Mouse (Mus musculus) T-helper 2 cell (primary cell): Measurements from ENCODE around the gene Vegfc.

Source experiments
- in situ Hi-C: fragments of 300-600 bp; cut with MboI, MseI; formaldehyde crosslinking; loops from one replicate; pipeline ENCODE4 v1.15.1; 2025; ENCODE audit warnings: high pct_unique_total_duplicates

Gene Vegfc

GRCm38 (mm10) chr8:54077271-54078120 is at the start of gene Vegfc:
TSS of gene Vegfc (plus strand) at chr8:54077606.
- in situ Hi-C loops: no loop called here

DNA sequence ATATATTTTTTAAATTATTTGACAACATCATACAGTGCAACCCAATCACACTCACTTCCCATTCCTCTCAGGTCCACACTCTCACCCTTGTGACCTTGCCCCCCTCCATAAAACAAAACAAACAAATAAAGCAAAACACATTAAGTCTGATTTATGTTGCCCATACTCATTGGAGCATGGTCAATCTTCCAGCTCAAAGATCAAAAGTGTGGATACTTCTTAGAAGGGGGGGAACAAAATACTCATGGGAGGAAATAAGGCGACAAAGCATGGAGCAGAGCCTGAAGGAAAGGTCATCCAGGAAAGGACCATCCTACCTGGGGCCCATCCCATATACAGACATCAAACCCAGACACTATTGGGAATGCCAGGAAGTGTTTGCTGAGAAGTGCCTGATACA is 42.8 kb upstream of the Vegfc start:
- in situ Hi-C loops: loop anchor here (25.0 kb wide), 2 partner anchors 453 to 1078 kb away; no protein-coding TSS in a partner anchor

DNA sequence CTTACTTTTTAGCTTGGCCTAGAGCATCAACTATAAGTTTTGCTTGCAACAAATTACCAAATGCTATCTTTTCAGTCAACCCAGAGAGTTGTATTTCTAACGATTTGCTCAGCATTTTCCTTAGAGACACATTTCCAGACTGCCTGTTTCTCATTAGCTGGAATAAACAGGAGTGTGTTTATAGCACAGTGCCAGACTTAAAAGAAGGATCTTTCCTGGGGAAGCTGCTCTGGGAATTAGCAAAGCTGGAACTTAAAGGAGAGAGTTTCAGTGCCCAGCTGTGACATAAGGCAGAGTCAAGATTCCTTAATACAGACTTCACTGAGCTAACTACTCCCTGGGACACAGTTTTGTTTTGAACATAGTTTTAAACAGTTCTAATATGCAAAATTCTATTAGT is 34.8 kb upstream of the Vegfc start:
- in situ Hi-C loops: loop anchor here (25.0 kb wide), 2 partner anchors 445 to 1070 kb away; no protein-coding TSS in a partner anchor

- in situ Hi-C loops: loop anchor here (25.0 kb wide), 2 partner anchors 444 to 1069 kb away; no protein-coding TSS in a partner anchor
These were observed 33.9 kb upstream of the Vegfc start for GRCm38 (mm10) chr8:54043468-54043867.

DNA sequence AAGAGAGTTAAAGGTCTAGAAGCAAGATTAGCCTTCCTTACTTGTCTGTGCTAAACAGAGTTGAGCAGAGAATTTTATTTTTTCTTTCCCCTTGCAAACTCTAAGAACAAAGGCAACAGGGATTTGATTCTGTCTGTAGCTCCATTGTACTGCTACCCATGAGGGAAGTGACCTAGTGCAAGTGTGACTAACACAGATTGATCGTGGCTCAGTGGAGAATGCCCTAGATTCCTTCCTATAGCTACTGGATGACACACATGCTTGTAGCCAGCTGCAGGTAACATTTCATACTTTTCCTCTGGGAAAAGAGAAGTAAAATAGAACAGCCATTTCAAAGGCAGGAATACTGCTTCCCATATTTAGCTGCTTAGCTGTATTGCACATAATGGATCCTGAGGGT is 24.2 kb upstream of the Vegfc start:
- in situ Hi-C loops: no loop called here

- in situ Hi-C loops: no loop called here
These were observed 11.9 kb upstream of the Vegfc start for GRCm38 (mm10) chr8:54065492-54065891.

- in situ Hi-C loops: no loop called here
These were observed 1.1 kb upstream of the Vegfc start for GRCm38 (mm10) chr8:54076301-54076700.

- in situ Hi-C loops: no loop called here
These were observed 575 bp upstream of the Vegfc start for GRCm38 (mm10) chr8:54076791-54077270.

- in situ Hi-C loops: no loop called here
These were observed 675 bp downstream of the Vegfc start for GRCm38 (mm10) chr8:54078121-54078440.

DNA sequence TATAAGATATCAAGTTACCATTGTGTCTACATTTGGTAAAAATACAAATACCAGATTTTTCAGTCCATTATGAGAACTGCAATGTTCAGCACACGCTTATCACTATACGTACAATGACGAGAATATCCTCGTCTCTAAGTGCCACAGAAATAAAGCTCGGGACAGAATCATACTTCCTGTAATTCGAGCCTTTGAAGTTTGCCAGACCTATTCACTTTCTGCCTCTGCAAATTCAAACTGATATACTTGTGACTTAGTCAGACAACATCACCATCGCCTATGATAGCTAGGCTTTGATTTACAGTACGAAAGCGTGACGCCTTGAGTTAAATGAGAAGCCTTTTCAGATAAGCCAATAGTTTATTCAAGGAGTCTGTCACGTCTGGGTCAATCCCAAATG is 1.6 kb downstream of the Vegfc start:
- in situ Hi-C loops: no loop called here

GRCm38 (mm10) chr8:54079601-54080000 is 2.2 kb downstream of the Vegfc start:
- in situ Hi-C loops: no loop called here

DNA sequence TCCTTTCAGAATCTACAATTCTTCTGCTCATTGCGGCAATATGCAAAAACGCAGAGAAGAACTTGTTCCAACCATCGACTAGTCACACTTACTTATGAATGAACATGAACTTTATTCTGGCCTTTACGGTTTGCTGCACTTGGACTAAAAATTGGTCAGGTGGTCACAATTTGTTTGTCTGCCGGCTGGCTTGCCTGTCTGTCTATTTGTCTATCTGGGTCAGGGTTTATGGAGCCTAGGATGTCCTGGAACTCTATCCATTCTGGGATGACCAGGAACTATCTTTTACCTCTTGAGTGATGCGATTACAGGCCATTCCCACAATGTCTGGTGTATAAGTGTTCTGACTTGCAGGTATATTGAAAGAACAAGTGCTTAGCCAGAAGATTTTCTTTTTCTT is 8.5 kb downstream of the Vegfc start:
- in situ Hi-C loops: no loop called here

DNA sequence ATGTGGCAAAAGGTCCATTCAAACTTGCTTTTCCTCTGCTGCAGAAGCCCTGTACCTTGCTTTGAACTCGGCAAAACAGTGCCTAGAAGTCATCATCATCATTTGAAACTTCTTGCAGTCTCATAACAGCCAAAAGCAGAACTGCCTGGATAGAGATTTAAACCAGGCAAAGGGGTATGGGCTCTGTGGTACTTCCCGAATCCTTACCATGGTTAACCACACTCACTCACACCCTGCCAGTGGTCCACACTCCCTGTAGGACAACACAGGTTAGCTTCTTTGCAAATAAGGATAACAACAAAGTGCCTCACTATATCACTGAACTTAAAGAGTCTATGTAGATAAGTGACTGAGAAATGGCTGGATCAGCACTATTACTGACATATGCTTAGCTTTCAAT is 9.7 kb downstream of the Vegfc start:
- in situ Hi-C loops: no loop called here

DNA sequence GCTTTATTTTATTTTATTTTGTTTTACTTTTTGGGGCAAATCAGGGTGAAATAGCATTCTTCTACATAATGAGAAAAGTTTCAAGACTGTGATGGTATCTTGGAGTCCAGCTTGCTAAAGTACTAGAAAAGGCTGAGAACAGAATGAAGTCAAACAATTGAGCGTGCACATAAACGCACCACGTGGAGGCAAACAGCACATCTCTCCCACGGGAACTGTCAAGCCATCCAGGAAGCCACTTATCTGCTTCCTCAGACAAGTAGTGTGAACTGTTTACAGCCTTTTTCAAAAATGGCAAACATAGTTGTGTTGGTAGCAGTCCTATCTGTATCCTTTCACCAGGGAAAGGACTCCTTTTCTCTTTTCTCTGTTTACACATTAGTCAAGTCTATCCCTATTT is 11.8 kb downstream of the Vegfc start:
- in situ Hi-C loops: no loop called here

DNA sequence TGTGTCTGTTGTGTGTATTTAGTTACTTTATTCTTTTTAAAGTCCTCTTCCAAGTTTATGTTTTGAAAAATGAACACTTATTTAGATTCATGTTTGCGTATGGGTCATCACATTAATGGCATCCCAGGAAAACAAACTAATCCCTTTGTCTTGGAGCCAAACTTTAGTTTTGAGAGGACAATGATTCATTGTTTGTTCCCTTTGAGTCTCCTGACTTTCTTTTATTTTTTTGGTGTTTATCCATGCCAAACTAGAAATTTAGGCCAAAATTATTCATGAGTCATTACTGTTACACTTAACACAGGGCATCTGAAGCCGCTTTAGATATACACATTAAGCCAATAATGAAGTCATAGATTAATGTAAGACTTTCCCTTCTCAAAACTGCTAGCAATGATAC is 12.5 kb downstream of the Vegfc start:
- in situ Hi-C loops: no loop called here

GRCm38 (mm10) chr8:54100058-54100457 is 22.7 kb downstream of the Vegfc start:
- in situ Hi-C loops: no loop called here

DNA sequence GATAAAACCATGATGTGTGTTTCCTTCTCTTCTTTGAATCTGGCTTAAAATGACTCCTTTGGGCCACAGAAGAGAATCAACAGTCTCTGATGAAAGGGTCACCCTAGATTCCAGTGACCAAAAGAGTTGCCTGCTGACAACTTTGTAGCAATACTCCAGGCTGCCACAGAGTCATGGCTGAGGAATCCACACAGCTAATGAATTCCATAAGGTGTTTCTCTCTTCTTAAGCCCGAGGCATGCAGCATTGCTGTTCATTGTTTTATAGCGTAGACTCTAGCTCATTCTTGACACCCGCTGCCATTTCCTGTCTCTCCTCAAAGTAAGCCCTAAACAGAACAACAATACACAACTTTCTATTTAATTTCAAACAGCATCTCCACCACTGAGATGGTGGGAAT is 37.2 kb downstream of the Vegfc start:
- in situ Hi-C loops: no loop called here

GRCm38 (mm10) chr8:54120115-54120514 is 42.7 kb downstream of the Vegfc start:
- in situ Hi-C loops: no loop called here

DNA sequence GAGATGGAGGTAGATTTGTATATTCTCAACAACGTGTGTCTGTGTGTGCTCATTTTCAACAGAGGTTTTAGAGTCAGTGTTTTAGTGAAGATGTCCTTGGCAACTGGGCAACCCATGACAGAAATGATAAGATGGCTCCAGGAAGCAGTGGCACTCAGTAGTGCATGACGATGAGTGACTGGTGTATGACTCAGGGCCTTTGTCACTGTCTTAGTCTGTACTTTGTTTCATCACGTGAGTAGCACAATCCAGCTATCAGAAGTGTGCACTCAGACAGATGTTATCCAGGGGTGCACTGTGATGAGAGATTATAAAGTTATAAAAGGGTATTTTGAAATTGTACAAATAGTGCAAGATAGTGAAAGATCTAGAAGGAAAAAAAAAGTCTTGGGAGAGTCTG is 44.5 kb downstream of the Vegfc start:
- in situ Hi-C loops: no loop called here

DNA sequence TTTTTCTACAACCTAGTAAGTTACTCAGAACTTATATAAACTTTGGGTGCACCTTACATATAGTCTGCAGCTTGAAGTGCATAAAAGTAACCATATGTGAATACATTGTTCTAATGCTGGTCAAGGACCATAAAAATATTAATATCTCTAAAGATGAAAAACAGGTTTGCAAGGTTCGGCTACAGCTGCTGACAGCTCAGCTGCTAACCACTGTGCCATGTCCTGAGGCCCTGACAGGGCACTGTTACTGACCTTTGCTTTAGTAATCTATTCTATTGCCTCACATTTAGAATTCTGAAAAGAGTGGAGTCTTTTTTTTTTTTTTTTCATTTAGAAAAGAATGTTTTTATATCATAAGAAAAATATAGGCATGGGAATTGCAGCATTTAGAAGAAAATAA is 44.9 kb downstream of the Vegfc start:
- in situ Hi-C loops: no loop called here

- in situ Hi-C loops: no loop called here
These were observed 53.2 kb downstream of the Vegfc start for GRCm38 (mm10) chr8:54130558-54130957.

DNA sequence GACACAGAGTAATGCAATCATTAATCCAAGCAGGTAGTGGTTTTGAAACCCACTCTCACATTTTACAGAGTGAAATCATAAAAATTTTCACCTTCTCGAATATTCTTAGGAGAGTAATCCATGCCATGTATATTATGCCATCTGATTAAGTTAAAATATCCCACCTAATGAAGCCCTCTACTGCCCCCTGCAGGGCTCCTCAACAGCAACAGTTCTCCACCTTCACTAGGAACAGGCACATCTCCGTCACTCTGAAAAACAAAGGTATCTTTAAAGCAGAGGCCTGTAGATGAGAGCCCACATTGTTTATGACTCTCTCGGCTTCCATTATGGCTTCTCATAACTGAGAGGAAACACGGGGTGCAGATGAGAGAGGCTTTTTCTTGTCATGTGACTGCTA is 75.8 kb downstream of the Vegfc start:
- in situ Hi-C loops: loop anchor here (25.0 kb wide), 1 partner anchor 291 kb away; no protein-coding TSS in a partner anchor

- in situ Hi-C loops: loop anchor here (25.0 kb wide), 1 partner anchor 301 kb away; no protein-coding TSS in a partner anchor
These were observed 86.1 kb downstream of the Vegfc start for GRCm38 (mm10) chr8:54163505-54163904.
